Mouse (Mus musculus) adrenal gland, postnatal 36 days (tissue): ENCODE results near the gene Rpl19. TPM values are rescaled to one million over a fixed set of nuclear protein-coding genes. Genes with fewer than 3 reads are reported as not detected.

Experiments used
- DNase-seq, 2 experiments: peaks; one replicate each; pipeline ENCODE4 v3.0.0; 2021; ENCODE audit warnings: mixed read lengths in 1 of 2
- total RNA-seq, 2 experiments: library from RNA; stranded (reverse); gene quantifications; 2 replicates each; pipeline ENCODE4 v1.2.3; 2021

Gene Rpl19
- total RNA-seq, 2 experiments from 2014 or later: 1,174 to 1,217 TPM

- no peak for DNase-seq
These were observed 27.5 kb upstream of the Rpl19 start for GRCm38 (mm10) chr11:97998898-97999608.

- no peak for DNase-seq
These were observed 26.8 kb upstream of the Rpl19 start for GRCm38 (mm10) chr11:97999748-98000147.

- DNase-seq: no peak
These were observed 26.0 kb upstream of the Rpl19 start for GRCm38 (mm10) chr11:98000378-98001140.

- DNase-seq: no peak
These were observed 25.1 kb upstream of the Rpl19 start for GRCm38 (mm10) chr11:98001351-98001824.

GRCm38 (mm10) chr11:98001986-98002385, 24.5 kb upstream of the Rpl19 start:
- DNase-seq: no peak

GRCm38 (mm10) chr11:98002627-98003026, 23.9 kb upstream of the Rpl19 start:
- DNase-seq: peak; percentile 79 to 85

- no peak for DNase-seq
These were observed 23.3 kb upstream of the Rpl19 start for GRCm38 (mm10) chr11:98003171-98003671.

GRCm38 (mm10) chr11:98004161-98004560, 22.3 kb upstream of the Rpl19 start:
- no peak for DNase-seq

GRCm38 (mm10) chr11:98005076-98005475, 21.4 kb upstream of the Rpl19 start:
- DNase-seq: no peak

GRCm38 (mm10) chr11:98005686-98006085, 20.8 kb upstream of the Rpl19 start:
- peak; percentile 58 to 74 for DNase-seq

- no peak for DNase-seq
These were observed 18.4 kb upstream of the Rpl19 start for GRCm38 (mm10) chr11:98008087-98008486.

- DNase-seq: no peak
These were observed 14.8 kb upstream of the Rpl19 start for GRCm38 (mm10) chr11:98011716-98012115.

- DNase-seq: no peak
These were observed 13.7 kb upstream of the Rpl19 start for GRCm38 (mm10) chr11:98012831-98013230.

- no peak for DNase-seq
These were observed 10.3 kb upstream of the Rpl19 start for GRCm38 (mm10) chr11:98016177-98016576.

- DNase-seq: no peak
These were observed 9.7 kb upstream of the Rpl19 start for GRCm38 (mm10) chr11:98016824-98017223.

GRCm38 (mm10) chr11:98018222-98018621, 8.3 kb upstream of the Rpl19 start:
- no peak for DNase-seq

GRCm38 (mm10) chr11:98018858-98019641, 7.5 kb upstream of the Rpl19 start:
- peak in 1 of 2 experiments; percentile 13 for DNase-seq

- no peak for DNase-seq
These were observed 6.5 kb upstream of the Rpl19 start for GRCm38 (mm10) chr11:98019883-98020610.

- DNase-seq: peak; percentile 23 to 32
These were observed 5.8 kb upstream of the Rpl19 start for GRCm38 (mm10) chr11:98020710-98021109.

- no peak for DNase-seq
These were observed 5.4 kb upstream of the Rpl19 start for GRCm38 (mm10) chr11:98021118-98021517.

GRCm38 (mm10) chr11:98021565-98022252, 4.8 kb upstream of the Rpl19 start:
- DNase-seq: peak; percentile 46 to 55
